Mouse (Mus musculus): ENCODE measurements around the gene Zfp87.

Gene Zfp87

DNA sequence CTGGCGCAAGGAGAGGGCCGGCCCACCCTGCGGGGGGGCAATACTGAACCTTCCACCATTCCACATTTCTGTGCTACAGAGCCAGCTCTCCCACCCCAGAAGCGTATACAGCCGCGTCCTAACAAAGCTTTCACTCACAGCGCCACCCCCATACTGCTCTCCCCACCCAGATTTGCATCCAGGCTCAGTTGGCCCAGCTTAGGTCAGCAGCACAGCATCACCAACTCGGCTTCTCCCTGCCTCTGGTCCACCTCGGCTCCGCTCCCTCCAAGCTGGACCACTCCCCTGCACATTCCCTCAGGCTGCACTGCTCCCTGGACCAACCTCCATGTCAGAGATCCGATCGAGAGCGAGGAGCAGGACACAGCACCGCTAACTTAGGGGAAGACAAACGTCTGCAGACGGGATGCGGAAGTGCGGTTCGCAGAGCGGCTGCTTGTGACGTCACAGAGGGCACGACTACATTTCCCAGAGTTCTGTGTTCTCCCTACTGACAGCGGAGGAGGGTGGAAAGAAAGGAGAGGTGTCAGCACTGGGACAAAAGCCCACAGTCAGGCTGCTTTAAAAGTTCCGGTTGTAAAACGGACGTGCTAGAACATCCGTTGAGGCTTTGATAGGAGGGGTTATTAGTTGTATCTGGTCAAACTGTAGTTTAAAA, at the start of gene Zfp87, which contains the start of gene Gm26965:
Gene Zfp87 (minus strand): TSS at position 425 of the 658 bp plus-strand sequence.
Gene Gm26965 (minus strand): TSS at position 399 of the 658 bp plus-strand sequence.
- peak; percentile 96 for DNase-seq (ENCODE audit: low spot score in 2 of 2)

GRCm38 (mm10) chr13:67572591-67573189, 46.7 kb upstream of the Zfp87 start:
- DNase-seq (ENCODE audit: low spot score in 2 of 2) = no peak

DNA sequence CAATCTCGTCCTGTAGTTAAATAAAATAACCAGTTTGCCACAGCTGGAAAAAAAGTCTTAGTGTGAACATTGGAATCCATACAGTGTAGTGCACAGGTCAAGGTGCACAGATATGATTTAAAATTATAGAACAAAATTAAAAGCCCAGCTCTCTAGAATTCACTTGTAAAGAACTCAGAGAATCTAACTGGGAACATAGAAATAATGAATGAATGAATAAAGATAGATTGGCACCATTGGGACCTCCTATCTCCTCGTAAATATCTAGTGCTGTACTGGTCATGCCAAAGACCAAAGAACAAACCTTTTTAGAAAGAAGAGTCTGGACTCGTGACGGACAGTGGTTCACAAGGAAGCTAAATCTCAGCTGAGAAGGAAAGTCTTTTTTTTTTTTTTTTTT, 27.8 kb upstream of the Zfp87 start, which contains the start of gene Zfp748:
Gene Zfp748 (minus strand): TSS at position 101 of the 400 bp plus-strand sequence.
- DNase-seq (ENCODE audit: low spot score in 2 of 2) = no peak

DNA sequence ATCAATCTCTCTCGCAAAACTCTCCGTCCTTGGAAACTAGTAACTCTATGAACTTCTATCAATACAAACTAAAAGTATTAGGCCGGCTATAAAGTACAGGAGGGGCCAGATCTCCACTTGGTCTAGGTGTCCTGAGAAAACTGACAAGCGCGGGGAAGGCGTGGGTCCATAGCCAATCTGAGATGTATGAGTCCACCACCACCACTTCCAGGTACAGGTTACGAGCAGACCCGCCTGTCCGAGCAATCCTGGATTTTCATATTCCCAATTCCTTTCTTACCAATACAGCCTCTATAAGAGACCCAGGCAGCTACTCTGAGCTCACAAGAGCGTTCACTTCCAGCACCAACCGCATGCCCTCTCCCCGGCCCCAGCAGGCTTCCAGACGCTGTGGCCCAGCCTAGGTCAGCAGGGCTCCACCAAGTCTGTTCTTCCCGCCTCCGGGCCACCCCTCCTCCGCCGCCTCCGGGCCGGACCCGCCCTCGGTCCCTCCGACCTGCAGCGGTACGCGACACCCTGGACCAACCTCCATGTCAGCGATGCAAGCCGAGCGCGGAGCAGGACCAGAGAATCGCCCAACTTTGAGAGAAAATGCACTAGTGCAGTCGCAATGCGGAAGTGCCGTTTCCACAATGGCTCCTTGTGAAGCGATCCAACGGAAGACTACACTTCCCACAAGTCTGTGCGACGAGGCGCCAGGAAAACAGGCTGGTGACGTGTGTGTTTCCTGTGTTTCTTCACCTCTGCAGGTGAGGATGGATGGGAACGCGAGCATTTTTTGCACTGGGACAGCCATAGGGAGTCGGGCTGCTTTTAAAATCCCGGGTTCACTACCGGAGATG, 26.7 kb upstream of the Zfp87 start:
- DNase-seq (ENCODE audit: low spot score in 2 of 2) = peak; percentile 91 to 94

GRCm38 (mm10) chr13:67545941-67546340, 20.0 kb upstream of the Zfp87 start:
- no peak for DNase-seq (ENCODE audit: low spot score in 2 of 2)

GRCm38 (mm10) chr13:67527049-67527730, 1.2 kb upstream of the Zfp87 start:
- no peak for DNase-seq (ENCODE audit: low spot score in 2 of 2)

DNA sequence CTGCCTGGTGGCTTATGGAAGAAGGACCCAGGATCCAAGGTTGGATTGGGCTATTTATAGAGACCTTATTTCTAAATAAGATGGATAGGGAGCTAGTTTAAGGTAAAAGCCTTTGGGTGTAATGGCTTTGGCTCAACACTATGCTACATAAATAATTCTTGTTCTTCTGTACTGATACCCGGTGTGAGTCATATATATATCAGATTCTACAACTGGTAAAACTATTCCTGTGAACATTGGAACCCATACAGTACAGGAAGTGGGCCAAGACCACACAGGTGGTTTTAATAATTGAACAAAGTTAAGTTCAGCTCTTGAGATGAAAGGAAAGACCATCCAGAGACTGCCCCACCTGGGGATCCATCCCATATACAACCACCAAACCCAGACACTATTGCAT, 25.1 kb downstream of the Zfp87 start:
- DNase-seq (ENCODE audit: low spot score in 2 of 2) = no peak

- peak; percentile 88 to 93 for DNase-seq (ENCODE audit: low spot score in 2 of 2)
Measured at GRCm38 (mm10) chr13:67500084-67500719, 25.8 kb downstream of the Zfp87 start, which contains the start of gene Zfp58. Gene Zfp58, minus strand, starts transcription at chr13:67500555.

GRCm38 (mm10) chr13:67495631-67496030, 30.3 kb downstream of the Zfp87 start:
- no peak for DNase-seq (ENCODE audit: low spot score in 2 of 2)

- DNase-seq (ENCODE audit: low spot score in 2 of 2) = peak; percentile 21 to 29
Measured at GRCm38 (mm10) chr13:67484424-67484811, 41.6 kb downstream of the Zfp87 start.

DNA sequence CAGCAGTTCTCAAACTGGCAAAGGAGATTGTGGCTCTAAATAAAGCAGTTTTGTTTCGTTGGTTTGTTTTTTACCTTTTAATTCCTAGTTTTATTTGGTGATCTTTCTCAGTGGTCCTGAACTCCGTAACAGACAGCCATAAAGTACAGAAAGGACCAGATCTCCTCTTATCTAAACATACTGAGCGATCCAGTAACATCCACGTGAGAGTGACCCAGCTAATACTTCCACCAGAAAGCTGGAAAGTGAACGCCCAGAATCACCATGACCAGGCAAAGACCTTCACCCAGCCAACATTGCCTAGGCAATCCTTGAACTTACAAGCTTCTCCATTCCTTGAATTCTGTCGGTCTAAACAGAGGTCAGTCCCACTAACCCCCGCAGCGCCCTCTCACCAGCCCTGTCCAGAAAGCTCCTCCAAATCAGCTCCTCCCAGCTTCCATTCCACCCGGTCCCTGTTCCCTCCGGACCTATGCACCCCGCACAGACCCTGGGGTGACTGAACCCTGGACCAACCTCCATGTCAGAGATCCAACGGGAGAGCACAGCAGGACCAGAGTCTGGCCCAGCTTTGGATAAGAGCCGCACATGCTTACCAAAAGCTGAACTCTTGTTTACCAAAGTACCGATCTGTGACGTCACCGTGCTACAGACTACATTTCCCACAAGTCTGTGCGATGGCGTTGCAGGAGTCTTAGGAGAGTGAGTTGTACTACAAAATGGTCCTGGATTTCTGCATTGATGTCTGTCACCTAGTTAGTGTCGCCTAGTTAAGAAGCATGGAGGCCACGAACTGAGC, 42.2 kb downstream of the Zfp87 start, which contains the start of gene Zfp874b:
Gene Zfp874b (minus strand): TSS at position 634 of the 799 bp plus-strand sequence.
- peak; percentile 89 to 94 for DNase-seq (ENCODE audit: low spot score in 2 of 2)

DNA sequence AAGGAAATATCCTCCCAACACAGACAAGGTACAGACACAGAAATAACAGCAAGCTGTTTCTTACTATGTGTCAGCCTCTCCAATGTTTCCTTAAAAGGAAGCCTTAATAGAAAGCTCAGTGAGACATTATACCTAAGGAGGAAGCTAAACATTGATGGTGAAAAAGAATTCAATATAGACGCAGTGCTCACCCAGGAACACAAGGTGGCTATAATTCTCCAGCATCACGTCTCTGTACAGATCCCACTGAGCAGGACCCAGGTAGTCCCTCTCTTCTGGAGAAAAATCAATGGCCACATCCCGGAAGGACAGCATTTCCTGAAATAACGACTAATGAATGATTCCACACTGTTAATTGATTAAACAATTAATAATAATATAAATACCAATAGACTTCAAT, 44.4 kb downstream of the Zfp87 start:
- no peak for DNase-seq (ENCODE audit: low spot score in 2 of 2)

- no peak for DNase-seq (ENCODE audit: low spot score in 2 of 2)
Measured at GRCm38 (mm10) chr13:67469274-67469673, 56.7 kb downstream of the Zfp87 start.
